Mouse (Mus musculus): ENCODE data around the gene B830017H08Rik. TPM values are rescaled to one million over a fixed set of nuclear protein-coding genes. Genes with fewer than 3 reads are reported as not detected.
A peak's percentile ranks its signal among the peaks of the same experiment; 100 is the strongest.

B830017H08Rik gene
- polyA plus RNA-seq, 1 experiment from 2014 or later = 2.4 TPM

DNA sequence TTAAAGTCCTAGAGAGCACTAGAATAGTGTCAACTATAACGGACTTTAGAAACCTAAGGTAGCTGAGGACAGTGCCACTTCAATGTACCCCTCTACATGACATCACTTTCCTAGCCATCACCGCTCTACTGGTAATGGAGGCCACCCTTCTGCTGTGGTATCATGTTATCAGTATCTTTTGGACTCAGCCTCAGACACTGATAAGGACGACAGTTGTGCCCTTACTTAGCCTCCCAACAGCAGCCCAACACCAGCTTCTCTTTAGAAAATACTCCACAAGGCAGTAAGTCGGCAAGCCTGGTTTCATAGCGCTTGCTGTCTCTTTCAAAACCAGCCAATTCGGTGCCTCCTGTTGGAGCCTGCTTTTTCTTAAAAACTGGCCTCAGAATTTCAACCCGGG, 1.6 kb downstream of the B830017H08Rik start:
- ATAC-seq (ENCODE audit: low FRiP score, low TSS enrichment) = no peak
- 49% methylated on average over 7 of the region's 7 CpGs for WGBS
- Histone ChIP-seq H3K9ac (replicated peaks; ENCODE audit: low read length) (peak overlapping the region; percentile 77), H3K4me2 (ENCODE audit: low read length) (peak overlapping the region; percentile 87), H3K27me3 (ENCODE audit: control insufficient read depth, insufficient read depth, low read length) (peaks cover 42% of the 10 kb centered on the region), H3K36me3 (ENCODE audit: control insufficient read depth, insufficient read depth, low read length) (0 out of 2 replicates have a peak, but pooled peaks cover 2% of the 10 kb centered on the region), H3K4me3 (replicated peaks; ENCODE audit: low read depth, low read length) (peak overlapping the region; percentile 55), H3K4me1 (ENCODE audit: control insufficient read depth, insufficient read depth, low read length) (peaks cover 13% of the 10 kb centered on the region), H3K27ac (replicated peaks; ENCODE audit: low read depth, low read length) (peak overlapping the region; percentile 90), H3K9me3 (ENCODE audit: control insufficient read depth, low read length) (no peaks in the 10 kb centered on the region)
- no peak for DNase-seq

DNA sequence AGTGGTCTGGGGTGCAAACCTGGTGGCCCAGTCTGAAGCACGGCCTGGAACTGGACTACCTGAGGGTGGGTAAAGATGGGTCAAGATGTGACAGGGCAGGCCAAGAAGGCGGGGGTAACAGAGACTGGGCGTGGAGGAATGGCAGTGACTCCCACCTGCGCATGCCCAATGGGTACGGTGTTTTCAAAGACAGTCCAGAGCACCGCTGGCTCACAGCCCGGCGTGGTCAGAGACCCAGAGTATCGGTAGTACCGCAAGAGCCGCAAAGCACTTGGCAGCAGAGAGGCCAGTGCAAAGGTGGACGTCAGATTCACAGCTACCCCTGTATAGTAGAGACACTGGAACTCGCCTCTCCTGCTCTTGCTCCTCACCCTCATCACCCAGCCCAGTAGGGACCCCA, 2.6 kb downstream of the B830017H08Rik start:
- H3K4me2 ChIP-seq (ENCODE audit: low read length) = no peak overlapping the region
- ATAC-seq (ENCODE audit: low FRiP score, low TSS enrichment) (no peak), DNase-seq (no peak)
- no peak overlapping the region for H3K4me3 ChIP-seq (replicated peaks; ENCODE audit: low read depth, low read length)
- H3K27ac ChIP-seq (replicated peaks; ENCODE audit: low read depth, low read length) = no peak overlapping the region
- peaks cover 13% of the 10 kb centered on the region for H3K4me1 ChIP-seq (ENCODE audit: control insufficient read depth, insufficient read depth, low read length)
- peaks cover 42% of the 10 kb centered on the region for H3K27me3 ChIP-seq (ENCODE audit: control insufficient read depth, insufficient read depth, low read length)
- H3K9ac ChIP-seq (replicated peaks; ENCODE audit: low read length) = no peak overlapping the region
- no peaks in the 10 kb centered on the region for H3K9me3 ChIP-seq (ENCODE audit: control insufficient read depth, low read length)
- peaks cover 11% of the 10 kb centered on the region; the same call in 1 of the 2 replicates for H3K36me3 ChIP-seq (ENCODE audit: control insufficient read depth, insufficient read depth, low read length)
- 52% methylated on average over 13 of the region's 13 CpGs for WGBS

DNA sequence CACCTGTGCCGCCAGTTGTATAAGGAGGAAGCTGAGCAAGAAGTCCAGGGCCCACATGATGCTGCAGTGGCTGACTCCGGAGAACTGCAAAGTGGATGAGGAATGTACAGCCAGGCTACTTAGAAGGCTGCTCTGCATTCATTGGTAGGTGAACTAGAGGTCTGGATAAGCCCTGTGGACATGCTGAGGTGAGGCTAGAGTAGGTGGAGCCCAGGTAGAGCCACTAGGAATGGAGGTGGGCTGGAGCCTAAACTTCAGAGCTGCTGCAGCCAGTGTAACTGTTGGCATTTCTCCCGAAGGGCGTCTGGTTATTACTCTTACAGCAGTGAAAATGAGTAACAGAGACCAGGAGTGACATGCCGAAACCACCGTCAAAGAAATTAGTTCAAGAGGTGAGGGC, 5.1 kb downstream of the B830017H08Rik start, which contains the start of gene Car15:
Gene Car15 (minus strand): TSS at position 314 of the 400 bp plus-strand sequence.
- no peak within 1 kb of the TSS for H3K9ac ChIP-seq (replicated peaks; ENCODE audit: low read length)
- no peaks in the 10 kb centered on the region for H3K9me3 ChIP-seq (ENCODE audit: control insufficient read depth, low read length)
- H3K4me2 ChIP-seq (ENCODE audit: low read length) = no peak within 1 kb of the TSS
- WGBS = 83% methylated on average over 6 of the region's 6 CpGs
- peaks cover 25% of the 10 kb centered on the region for H3K27me3 ChIP-seq (ENCODE audit: control insufficient read depth, insufficient read depth, low read length)
- H3K4me1 ChIP-seq (ENCODE audit: control insufficient read depth, insufficient read depth, low read length) = peaks cover 10% of the 10 kb centered on the region
- peaks cover 37% of the 10 kb centered on the region for H3K36me3 ChIP-seq (ENCODE audit: control insufficient read depth, insufficient read depth, low read length)
- ATAC-seq (ENCODE audit: low FRiP score, low TSS enrichment) (no peak), DNase-seq (no peak)
- no peak within 1 kb of the TSS for H3K27ac ChIP-seq (replicated peaks; ENCODE audit: low read depth, low read length)
- no peak within 1 kb of the TSS for H3K4me3 ChIP-seq (replicated peaks; ENCODE audit: low read depth, low read length)

DNA sequence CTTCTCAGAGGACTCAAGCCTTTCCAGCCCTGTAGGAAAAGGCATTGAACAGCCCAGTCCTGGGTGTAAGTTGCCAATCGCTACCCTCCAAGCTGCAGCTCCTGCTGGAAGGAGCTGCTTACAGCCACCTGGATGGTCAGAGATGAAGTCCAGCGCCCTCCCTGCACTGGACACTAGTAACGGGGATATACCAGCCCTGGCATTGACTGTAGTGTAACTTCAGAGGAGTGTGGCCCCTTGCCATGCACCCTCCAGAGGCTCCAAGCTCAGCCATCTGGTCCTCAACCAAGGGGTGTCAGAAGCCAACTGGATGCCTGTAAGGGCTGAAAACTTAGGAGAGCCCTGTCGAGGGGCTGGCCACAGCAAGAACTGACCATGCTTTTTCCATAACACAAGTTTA, 7.1 kb downstream of the B830017H08Rik start:
- no peak overlapping the region for H3K4me3 ChIP-seq (replicated peaks; ENCODE audit: low read depth, low read length)
- H3K9ac ChIP-seq (replicated peaks; ENCODE audit: low read length) = no peak overlapping the region
- DNase-seq = no peak
- no peaks in the 10 kb centered on the region for H3K9me3 ChIP-seq (ENCODE audit: control insufficient read depth, low read length)
- H3K4me1 ChIP-seq (ENCODE audit: control insufficient read depth, insufficient read depth, low read length) = peaks cover under 1% of the 10 kb centered on the region; the same call in 1 of the 2 replicates
- H3K27ac ChIP-seq (replicated peaks; ENCODE audit: low read depth, low read length) = no peak overlapping the region
- peaks cover 56% of the 10 kb centered on the region for H3K36me3 ChIP-seq (ENCODE audit: control insufficient read depth, insufficient read depth, low read length)
- ATAC-seq (ENCODE audit: low FRiP score, low TSS enrichment) = no peak
- 88% methylated on average over 4 of the region's 4 CpGs for WGBS
- no peak overlapping the region for H3K4me2 ChIP-seq (ENCODE audit: low read length)
- peaks cover 11% of the 10 kb centered on the region for H3K27me3 ChIP-seq (ENCODE audit: control insufficient read depth, insufficient read depth, low read length)

DNA sequence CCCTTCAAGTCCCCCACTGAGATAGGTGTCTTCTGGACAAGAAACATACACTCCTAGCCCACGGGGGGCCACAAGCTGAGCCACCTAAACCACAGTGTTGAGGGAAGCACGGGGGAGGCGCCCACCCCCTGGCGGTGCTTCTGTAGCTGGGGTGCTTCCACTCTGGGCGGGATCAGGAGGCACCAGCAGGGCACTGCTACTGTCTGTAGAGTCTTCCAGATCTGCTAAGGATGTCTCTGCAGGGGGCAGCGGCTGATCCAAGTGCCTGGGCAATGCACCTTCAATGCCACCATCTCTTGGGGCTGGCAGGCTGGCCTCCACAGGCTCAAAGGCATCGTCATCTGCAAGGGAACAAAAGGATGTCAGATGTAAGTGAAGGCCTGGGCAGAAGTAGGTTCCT, 9.5 kb downstream of the B830017H08Rik start:
- Histone ChIP-seq H3K4me1 (ENCODE audit: control insufficient read depth, insufficient read depth, low read length) (no peaks in the 10 kb centered on the region), H3K36me3 (ENCODE audit: control insufficient read depth, insufficient read depth, low read length) (peaks cover 80% of the 10 kb centered on the region), H3K27ac (replicated peaks; ENCODE audit: low read depth, low read length) (no peak overlapping the region), H3K9me3 (ENCODE audit: control insufficient read depth, low read length) (no peaks in the 10 kb centered on the region), H3K4me2 (ENCODE audit: low read length) (no peak overlapping the region), H3K9ac (replicated peaks; ENCODE audit: low read length) (no peak overlapping the region), H3K27me3 (ENCODE audit: control insufficient read depth, insufficient read depth, low read length) (no peaks in the 10 kb centered on the region), H3K4me3 (replicated peaks; ENCODE audit: low read depth, low read length) (no peak overlapping the region)
- ATAC-seq (ENCODE audit: low FRiP score, low TSS enrichment) = no peak
- no peak for DNase-seq
- WGBS = 93% methylated on average over 7 of the region's 7 CpGs

DNA sequence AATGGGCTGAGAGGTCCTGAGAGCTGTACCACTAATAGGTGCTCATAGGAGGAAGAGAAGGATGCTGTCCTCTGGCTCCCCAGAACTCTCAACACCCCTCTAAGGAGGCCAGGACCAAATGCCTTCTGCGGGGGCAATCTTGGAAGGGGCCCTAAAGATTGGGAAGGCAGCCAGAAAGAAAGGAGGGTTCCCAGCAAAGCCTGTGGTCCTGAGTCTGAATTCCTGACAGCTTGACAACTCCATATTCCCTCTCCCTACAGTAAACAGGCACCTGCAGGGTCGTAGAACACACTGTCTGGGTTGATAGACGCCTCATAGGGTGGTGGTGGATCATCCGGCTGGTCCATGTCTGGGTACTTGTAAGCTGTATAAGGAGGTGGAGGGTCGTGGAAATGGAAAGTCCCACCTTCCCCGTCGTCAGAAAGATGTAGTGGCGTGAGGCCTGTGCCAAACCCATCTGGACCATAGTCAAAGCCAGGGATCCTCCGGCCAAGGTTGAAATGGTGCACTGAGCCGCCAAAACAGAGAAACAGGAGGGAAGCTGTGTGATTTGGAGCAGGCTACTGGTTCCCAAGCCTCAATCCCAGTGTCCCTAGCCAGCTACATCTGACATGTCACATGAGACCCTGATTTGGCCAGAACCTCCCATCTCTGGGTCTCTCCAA, 10.9 kb downstream of the B830017H08Rik start:
- Histone ChIP-seq H3K4me3 (replicated peaks; ENCODE audit: low read depth, low read length) (no peak overlapping the region), H3K36me3 (ENCODE audit: control insufficient read depth, insufficient read depth, low read length) (peaks cover 92% of the 10 kb centered on the region), H3K27ac (replicated peaks; ENCODE audit: low read depth, low read length) (no peak overlapping the region), H3K4me2 (ENCODE audit: low read length) (no peak overlapping the region), H3K4me1 (ENCODE audit: control insufficient read depth, insufficient read depth, low read length) (no peaks in the 10 kb centered on the region), H3K9me3 (ENCODE audit: control insufficient read depth, low read length) (no peaks in the 10 kb centered on the region), H3K27me3 (ENCODE audit: control insufficient read depth, insufficient read depth, low read length) (no peaks in the 10 kb centered on the region), H3K9ac (replicated peaks; ENCODE audit: low read length) (no peak overlapping the region)
- DNase-seq (no peak), ATAC-seq (ENCODE audit: low FRiP score, low TSS enrichment) (no peak)
- WGBS = 93% methylated on average over 10 of the region's 10 CpGs

DNA sequence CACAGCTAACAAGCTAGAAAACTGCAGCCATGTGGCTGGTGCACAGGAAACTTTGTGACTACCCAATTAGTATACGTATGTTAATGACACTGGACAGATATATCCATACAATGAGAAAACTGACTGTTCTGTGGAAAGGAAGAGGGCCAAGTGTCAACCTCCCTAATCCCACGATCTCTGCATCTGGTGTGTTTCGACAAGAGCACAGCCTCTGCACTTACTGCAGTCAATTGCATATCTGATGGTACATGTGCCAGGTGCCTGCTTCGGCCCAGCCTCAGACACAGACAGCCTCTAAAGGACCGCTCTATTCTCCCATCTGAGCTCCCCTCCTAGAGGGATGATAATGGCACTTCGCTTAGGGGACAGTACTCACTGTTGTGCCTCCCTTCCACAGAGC, 15.5 kb downstream of the B830017H08Rik start:
- Histone ChIP-seq H3K27ac (replicated peaks; ENCODE audit: low read depth, low read length) (peak overlapping the region; percentile 69), H3K36me3 (ENCODE audit: control insufficient read depth, insufficient read depth, low read length) (peaks cover 93% of the 10 kb centered on the region), H3K4me1 (ENCODE audit: control insufficient read depth, insufficient read depth, low read length) (no peaks in the 10 kb centered on the region), H3K4me2 (ENCODE audit: low read length) (no peak overlapping the region), H3K9me3 (ENCODE audit: control insufficient read depth, low read length) (no peaks in the 10 kb centered on the region), H3K27me3 (ENCODE audit: control insufficient read depth, insufficient read depth, low read length) (no peaks in the 10 kb centered on the region), H3K9ac (replicated peaks; ENCODE audit: low read length) (0 out of 2 replicates have a peak overlapping the region, but pooled peaks have one; percentile 14), H3K4me3 (replicated peaks; ENCODE audit: low read depth, low read length) (no peak overlapping the region)
- 97% methylated on average over 6 of the region's 6 CpGs for WGBS
- DNase-seq = no peak
- no peak for ATAC-seq (ENCODE audit: low FRiP score, low TSS enrichment)

DNA sequence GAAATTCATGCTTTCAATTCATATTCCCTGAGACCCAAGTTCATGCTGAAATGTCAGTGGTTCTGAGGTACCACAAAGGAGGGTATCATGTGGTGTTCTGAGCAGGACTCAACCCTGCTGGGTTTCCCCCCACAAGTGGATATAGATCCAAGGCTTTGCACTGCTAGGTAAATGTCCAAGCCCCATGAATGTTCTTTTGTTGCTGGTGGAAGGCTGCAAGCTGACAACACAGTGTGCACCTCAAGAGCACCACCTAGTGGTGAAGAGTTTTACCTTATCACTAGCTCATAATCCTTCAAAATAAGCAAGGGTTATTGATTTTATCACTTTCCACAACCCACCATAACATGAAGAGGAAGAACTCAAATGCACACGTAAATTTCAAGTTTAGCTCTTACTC, 16.0 kb downstream of the B830017H08Rik start:
- H3K27me3 ChIP-seq (ENCODE audit: control insufficient read depth, insufficient read depth, low read length) = no peaks in the 10 kb centered on the region
- H3K4me1 ChIP-seq (ENCODE audit: control insufficient read depth, insufficient read depth, low read length) = no peaks in the 10 kb centered on the region
- H3K36me3 ChIP-seq (ENCODE audit: control insufficient read depth, insufficient read depth, low read length) = peaks cover 92% of the 10 kb centered on the region
- H3K27ac ChIP-seq (replicated peaks; ENCODE audit: low read depth, low read length) = peak overlapping the region; percentile 69
- H3K4me3 ChIP-seq (replicated peaks; ENCODE audit: low read depth, low read length) = no peak overlapping the region
- H3K9me3 ChIP-seq (ENCODE audit: control insufficient read depth, low read length) = no peaks in the 10 kb centered on the region
- DNase-seq = peak; percentile 94
- 26% methylated on average over 1 of the region's 1 CpGs for WGBS
- 0 out of 2 replicates have a peak overlapping the region, but pooled peaks have one; percentile 14 for H3K9ac ChIP-seq (replicated peaks; ENCODE audit: low read length)
- no peak overlapping the region for H3K4me2 ChIP-seq (ENCODE audit: low read length)
- no peak; the same call in 1 of the 2 replicates for ATAC-seq (ENCODE audit: low FRiP score, low TSS enrichment)

DNA sequence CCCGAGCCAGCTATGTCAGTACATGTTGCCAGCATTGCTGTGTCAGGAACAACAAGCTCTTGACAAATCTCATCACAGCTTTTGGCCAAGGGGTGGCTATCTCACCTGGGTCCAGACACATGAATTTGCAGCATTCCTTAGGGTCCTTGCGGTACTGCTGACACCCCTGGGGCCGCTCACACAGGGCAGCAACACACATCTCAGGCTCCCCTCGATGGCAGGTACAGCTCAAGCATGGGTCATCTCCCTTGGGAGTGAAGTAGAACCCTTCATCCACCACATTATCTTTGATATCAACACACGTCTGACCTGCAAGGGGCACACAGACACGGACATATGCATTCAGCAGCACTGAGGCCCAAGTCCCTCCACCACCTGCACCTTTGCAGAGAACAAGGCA, 16.6 kb downstream of the B830017H08Rik start:
- WGBS = 86% methylated on average over 6 of the region's 6 CpGs

More for the DNA sequence above, 16.6 kb downstream of the B830017H08Rik start:
- no peak for DNase-seq
- Histone ChIP-seq H3K4me1 (ENCODE audit: control insufficient read depth, insufficient read depth, low read length) (no peaks in the 10 kb centered on the region), H3K27ac (replicated peaks; ENCODE audit: low read depth, low read length) (no peak overlapping the region), H3K4me2 (ENCODE audit: low read length) (no peak overlapping the region), H3K27me3 (ENCODE audit: control insufficient read depth, insufficient read depth, low read length) (no peaks in the 10 kb centered on the region), H3K9me3 (ENCODE audit: control insufficient read depth, low read length) (no peaks in the 10 kb centered on the region), H3K9ac (replicated peaks; ENCODE audit: low read length) (no peak overlapping the region), H3K36me3 (ENCODE audit: control insufficient read depth, insufficient read depth, low read length) (peaks cover 91% of the 10 kb centered on the region), H3K4me3 (replicated peaks; ENCODE audit: low read depth, low read length) (no peak overlapping the region)
- ATAC-seq (ENCODE audit: low FRiP score, low TSS enrichment) = no peak
